Mouse (Mus musculus) embryonic fibroblast, embryonic 13.5 days (primary cell): Measurements from ENCODE around the gene Tnk2. TPM values are rescaled to one million over a fixed set of nuclear protein-coding genes. Genes with fewer than 3 reads are reported as not detected.

Source experiments
- H3K27ac ChIP-seq: 2 replicates; pipeline ENCODE4 v1.5.1; 2012; ENCODE audit warnings: low read length, control low read depth, inconsistent platforms; ENCODE audit not compliant: insufficient read depth
- H3K4me1 ChIP-seq: 2 replicates; pipeline ENCODE4 v1.6.1; 2011; ENCODE audit warnings: low read length; ENCODE audit not compliant: control insufficient read depth, insufficient read depth
- H3K4me3 ChIP-seq: 2 replicates; pipeline ENCODE4 v1.5.1; 2011; ENCODE audit warnings: mild to moderate bottlenecking, control low read depth, low read length; ENCODE audit not compliant: insufficient read depth
- CTCF ChIP-seq: IDR thresholded peaks from 2 replicates; pipeline ENCODE4 v1.5.1; 2011; ENCODE audit warnings: mild to moderate bottlenecking, control low read depth, low read length, moderate library complexity, borderline replicate concordance; ENCODE audit not compliant: insufficient read depth
- POLR2A ChIP-seq: IDR thresholded peaks from 2 replicates; pipeline ENCODE4 v1.6.1; 2011; ENCODE audit warnings: low read depth, mild to moderate bottlenecking, control low read depth, low read length, moderate library complexity
- polyA plus RNA-seq: library from polyadenylated mRNA; stranded (reverse); fragments of >200 nt; gene quantifications from 2 replicates; pipeline ENCODE4 v1.2.4, GENCODE M21; 2011; ENCODE audit warnings: low read depth; ENCODE audit not compliant: missing spikeins, insufficient read length

Gene Tnk2
- polyA plus RNA-seq, 1 experiment, result 92.4 TPM

DNA sequence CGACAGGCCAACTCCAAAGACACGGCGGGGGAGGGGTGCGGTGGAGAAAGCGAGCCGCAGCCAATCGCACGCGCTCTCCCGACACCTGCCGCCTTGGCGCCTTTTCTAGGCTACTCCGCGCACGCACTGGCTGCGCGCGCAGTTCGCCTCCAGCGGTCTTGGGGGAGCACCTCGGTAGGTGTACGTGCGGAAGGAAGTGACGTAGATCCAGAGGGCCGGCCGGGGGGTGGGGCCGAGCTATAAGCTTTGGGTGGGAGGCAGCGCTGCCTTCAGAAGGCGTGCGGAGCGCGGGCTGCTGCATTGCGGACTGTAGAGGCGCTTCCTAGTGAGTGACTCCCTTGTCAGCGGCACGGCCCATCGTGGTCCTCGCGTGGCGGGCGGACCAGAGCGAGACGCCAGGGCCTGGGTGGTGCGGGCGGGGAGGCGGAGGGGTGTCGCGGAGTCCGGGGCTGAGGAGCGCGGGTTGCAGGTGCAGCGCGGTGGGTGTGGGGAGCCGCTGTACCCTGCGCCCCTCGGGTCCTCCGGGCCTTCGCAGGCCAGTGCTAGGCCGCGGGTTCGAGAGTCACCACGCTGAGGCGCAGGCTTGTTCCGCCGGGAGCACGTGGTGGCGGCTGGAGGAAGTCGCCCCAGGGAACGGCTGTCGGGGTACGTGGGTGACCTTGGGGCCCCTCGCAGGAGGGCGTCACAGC is 34.8 kb upstream of the Tnk2 start, which contains the start of gene Tfrc:
TSS of gene Tfrc (plus strand) at position 209 of the 689 bp plus-strand sequence.
- TF ChIP-seq POLR2A (peak; percentile 97), CTCF (no peak)
- Histone ChIP-seq H3K4me1 (no peaks in the 10 kb centered on the region), H3K27ac (no peak within 1 kb of the TSS), H3K4me3 (peak within 1 kb of the TSS; percentile 72)

DNA sequence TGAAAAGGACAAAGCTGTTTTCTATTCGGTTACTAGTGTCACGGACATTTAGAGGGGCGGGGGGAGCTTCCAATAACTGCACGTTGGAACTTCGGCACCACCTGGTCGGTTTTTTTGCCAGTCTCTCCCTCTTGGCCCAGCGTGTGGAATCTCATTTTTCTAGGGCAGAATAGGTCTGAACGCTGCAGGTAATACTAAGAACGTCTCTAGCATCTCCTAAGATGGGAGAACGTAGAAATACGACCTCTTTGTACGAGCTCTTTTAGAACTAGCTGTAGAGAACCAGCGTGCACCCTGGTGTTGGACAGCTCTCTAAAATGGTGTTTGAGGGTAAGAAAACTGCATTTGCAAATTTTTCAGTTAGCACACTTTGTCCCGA is 34.3 kb upstream of the Tnk2 start:
- Histone ChIP-seq H3K27ac (no peak overlapping the region), H3K4me3 (peak overlapping the region; percentile 72), H3K4me1 (no peaks in the 10 kb centered on the region)
- TF ChIP-seq POLR2A, result no peak

DNA sequence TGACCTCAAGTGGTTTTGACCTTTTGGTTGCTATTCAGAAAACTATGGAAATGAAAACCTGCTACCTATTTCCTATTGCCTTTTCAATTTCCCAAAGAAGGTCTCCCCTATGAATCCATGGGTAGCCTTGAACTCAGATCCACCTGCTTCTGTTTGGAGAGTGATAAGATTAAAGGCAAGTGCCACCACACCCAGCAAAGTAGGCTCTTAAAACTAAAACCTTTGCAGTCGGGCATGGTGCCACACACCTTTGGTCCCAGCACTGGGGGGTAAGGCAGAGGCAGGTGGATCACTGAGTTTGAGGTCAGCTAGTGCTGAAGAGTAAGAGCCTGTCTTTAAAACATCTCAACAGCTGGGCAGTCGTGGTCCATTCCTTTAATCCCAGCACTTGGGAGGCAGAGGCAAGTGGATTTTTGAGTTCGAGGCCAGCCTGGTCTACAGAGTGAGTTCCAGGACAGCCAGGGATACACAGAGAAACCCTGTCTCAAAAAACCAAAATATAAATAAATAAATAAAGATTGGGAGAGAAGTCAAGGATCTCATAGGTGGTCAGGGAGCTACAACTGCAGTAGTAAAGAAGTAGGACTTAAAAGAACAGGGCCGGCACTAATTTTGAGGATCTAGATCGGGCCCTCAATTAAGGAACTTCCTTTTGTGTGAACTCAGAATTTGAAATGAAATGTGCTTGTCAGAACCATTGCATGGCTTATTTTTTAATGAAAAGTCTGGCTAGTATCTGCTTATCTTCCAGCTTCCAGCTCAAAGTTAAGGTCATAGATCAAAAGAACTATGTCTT is 33.0 kb upstream of the Tnk2 start:
- Histone ChIP-seq H3K4me1 (no peaks in the 10 kb centered on the region), H3K4me3 (no peak overlapping the region), H3K27ac (no peak overlapping the region)
- TF ChIP-seq POLR2A (no peak), CTCF (no peak)

DNA sequence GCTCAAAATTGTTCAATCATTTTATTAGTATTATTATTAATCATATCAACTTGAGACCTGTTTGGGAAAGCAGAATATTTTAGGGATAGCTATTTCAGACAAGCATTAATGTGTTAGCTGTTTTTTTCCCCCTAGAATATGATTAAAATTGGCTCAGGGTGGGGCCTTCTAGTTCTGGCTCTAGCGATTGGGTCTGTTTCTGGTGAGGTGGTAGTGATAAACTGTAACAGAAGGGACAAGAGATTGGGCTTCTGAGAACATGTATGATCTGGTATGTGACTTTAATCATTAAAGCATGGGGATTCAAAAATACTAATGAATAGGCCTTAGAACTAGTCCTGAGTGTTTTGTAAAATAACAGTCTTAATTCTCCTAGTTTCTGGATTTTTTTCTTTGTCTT is 31.6 kb upstream of the Tnk2 start:
- Histone ChIP-seq H3K4me1 (no peaks in the 10 kb centered on the region), H3K4me3 (no peak overlapping the region), H3K27ac (no peak overlapping the region)
- TF ChIP-seq POLR2A (no peak), CTCF (no peak)

DNA sequence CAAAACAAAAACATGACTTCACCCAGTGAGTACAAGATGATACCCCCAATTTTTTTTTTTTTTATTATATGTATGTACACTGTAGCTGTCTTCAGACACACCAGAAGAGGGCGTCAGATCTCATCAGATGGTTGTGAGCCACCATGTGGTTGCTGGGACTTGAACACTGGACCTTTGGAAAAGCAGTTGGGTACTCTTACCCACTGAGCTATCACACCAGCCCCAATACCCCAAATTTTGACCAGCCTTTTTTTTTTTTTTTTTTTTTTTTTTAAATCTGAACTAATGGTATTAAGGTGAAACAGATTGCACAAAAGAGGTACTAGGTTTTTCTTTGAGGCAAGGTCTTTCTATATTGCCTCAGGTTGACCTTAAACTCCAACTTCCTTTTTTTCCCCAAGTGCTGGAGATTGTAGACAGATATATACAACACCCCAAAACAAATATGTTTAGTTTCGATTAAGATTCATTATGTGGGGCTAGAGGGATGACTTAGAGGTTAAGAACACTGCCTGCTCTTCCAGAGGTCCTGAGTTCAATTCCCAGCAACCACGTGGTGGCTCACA is 30.3 kb upstream of the Tnk2 start:
- Histone ChIP-seq H3K4me1 (no peaks in the 10 kb centered on the region), H3K4me3 (no peak overlapping the region), H3K27ac (no peak overlapping the region)
- TF ChIP-seq POLR2A, result no peak
- no peak for TF ChIP-seq CTCF

DNA sequence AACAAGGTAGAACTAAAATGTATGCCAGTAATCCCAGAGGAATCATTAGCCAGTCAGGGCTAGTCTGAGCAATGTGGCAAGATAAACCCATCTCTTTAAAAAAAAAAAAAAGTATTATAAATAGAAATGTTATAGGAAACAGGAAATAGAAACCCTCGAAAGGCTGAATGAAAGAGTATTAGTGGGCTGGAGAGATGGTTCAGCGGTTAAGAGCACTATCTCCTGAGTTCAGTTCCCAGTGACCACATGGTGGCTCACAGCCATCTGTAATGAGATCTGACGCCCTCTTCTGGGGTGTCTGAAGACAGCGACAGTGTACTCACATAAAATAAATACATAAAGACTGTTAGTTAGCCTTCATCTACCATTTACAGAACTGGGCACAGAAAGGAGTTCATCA is 29.6 kb upstream of the Tnk2 start:
- TF ChIP-seq POLR2A (no peak), CTCF (no peak)

DNA sequence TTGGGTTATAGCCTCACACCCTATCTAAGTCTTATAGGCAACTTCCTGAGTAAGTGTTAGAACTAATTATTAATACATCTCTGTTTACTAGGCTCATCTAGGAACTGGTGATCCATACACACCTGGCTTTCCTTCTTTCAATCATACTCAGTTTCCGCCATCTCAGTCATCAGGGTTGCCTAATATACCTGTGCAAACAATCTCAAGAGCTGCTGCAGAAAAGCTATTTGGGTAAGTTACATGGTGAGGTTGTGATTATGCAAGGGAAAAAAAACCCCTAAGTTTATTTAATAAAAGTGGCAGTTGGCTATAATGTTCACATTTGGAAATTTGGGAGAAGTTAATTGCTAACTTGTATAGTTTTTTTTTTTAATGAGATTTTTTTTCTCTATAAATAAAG is 24.7 kb upstream of the Tnk2 start:
- no peak overlapping the region for H3K4me3 ChIP-seq
- H3K4me1 ChIP-seq, result no peaks in the 10 kb centered on the region
- H3K27ac ChIP-seq, result no peak overlapping the region
- TF ChIP-seq POLR2A (no peak), CTCF (no peak)

More for the DNA sequence above, 29.6 kb upstream of the Tnk2 start:
- H3K4me3 ChIP-seq, result no peak overlapping the region
- no peak overlapping the region for H3K27ac ChIP-seq
- no peaks in the 10 kb centered on the region for H3K4me1 ChIP-seq

DNA sequence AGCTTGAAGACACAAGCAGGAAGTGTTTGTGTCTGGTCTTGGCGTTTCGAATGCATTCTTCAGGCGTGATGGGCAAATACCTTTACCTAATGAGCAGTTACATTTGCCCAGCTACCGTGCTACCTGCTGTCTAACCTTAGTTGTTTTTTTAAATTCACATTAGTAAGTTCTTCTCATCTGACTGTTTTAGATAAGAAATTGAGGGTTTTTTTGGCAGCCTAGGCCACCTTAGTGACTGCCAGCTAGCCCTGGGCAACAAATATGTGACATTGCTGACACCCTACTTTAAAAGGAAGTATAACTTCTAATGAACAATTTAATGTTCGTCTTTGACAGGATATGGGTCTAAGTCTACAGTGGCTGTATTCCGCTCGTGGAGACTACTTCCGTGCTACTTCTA is 15.5 kb upstream of the Tnk2 start:
- H3K4me1 ChIP-seq, result peaks cover 3% of the 10 kb centered on the region
- TF ChIP-seq POLR2A, result no peak
- no peak for TF ChIP-seq CTCF
- H3K27ac ChIP-seq, result no peak overlapping the region
- no peak overlapping the region for H3K4me3 ChIP-seq

DNA sequence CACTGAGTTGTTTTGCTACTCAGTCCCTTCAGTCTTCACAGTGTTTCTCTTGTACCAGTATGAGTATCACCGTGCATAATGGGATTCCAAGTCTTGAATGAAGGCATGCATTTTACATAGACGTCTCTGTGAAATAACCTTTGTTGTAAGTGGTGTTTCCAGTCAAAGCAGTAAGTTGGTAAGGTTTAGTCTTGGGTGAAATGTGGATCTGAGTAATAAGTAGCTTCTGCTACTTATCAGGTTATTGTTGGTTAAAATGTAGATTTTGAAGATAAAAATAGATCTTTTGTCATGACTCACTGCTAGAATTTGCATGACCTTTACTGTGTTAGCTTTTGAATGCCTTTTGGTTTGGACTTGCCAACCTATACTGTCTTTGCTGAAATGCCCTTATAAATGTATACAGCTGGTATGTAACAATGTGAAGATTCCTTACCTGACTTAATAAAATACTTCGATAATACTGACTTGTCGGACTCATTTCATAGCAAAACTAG is 11.3 kb upstream of the Tnk2 start:
- peaks cover 3% of the 10 kb centered on the region for H3K4me1 ChIP-seq
- H3K4me3 ChIP-seq, result no peak overlapping the region
- peak overlapping the region; percentile 84 for H3K27ac ChIP-seq
- TF ChIP-seq POLR2A, result no peak
- TF ChIP-seq CTCF, result no peak
